Mouse (Mus musculus): ENCODE data around the gene Ccdc33.
A peak's percentile ranks its signal among the peaks of the same experiment; 100 is the strongest.

The Ccdc33 gene

DNA sequence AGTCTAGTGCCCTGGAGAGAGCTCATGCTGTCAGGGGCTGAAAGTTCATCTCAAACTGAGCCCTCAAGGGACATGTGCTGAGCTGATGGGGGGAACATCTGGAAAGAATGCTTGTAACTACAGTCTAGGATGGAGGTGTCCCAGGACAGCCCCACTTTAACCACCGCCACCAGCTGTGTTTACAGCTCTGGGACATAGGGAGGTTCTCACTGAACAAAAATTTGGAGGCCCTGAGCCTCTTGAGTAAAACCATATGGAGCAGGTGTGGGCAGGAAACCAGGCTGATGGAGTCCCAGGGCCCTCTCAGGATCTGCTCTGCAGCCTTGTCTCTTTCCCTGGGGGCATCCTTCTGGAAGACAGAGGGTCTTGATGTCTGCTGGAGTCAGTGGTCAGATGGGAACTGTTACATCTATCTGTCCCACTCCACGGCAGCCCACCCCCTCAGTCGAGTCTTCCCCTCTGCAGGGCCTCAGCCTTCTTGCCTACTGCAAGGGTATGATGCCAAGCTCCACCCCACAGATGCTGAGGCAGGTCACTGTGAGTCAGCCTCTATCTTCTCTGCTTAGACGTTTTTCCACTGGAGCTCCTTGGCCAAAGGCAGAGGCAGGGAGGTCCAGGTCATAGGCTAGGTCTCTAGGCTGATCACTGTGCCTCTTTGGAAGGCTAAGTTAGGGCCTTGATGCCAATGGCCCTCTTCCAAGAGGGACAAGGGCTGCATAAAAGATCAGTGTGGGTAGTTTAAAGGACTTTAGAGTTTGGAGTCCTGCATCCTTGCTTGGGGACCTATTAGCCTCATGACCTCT is 26.8 kb downstream of the Ccdc33 start:
- DNase-seq (ENCODE audit: low spot score) = no peak

- DNase-seq (ENCODE audit: low spot score) = no peak
Measured at GRCm38 (mm10) chr9:58087277-58087998, 31.2 kb downstream of the Ccdc33 start.

DNA sequence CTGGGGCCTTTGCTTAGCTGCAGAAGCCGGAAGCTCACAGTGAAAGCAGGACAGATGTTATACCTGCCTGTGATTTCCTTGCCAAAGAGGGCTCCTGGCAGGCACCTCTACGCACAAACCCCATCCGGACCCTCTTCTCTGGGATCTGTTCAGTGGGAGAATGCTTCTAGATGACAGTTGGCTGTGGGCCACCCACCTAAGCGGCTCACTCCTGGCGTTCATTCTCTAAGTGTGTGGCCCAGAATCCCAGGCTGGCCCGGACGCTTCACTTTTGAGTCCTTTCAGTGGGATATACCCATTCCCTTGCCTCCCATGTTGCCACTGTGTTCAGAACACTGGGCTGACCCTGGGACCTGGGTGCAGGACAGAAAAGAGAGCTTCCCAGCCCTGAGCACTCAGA is 31.8 kb downstream of the Ccdc33 start:
- no peak for DNase-seq (ENCODE audit: low spot score)

DNA sequence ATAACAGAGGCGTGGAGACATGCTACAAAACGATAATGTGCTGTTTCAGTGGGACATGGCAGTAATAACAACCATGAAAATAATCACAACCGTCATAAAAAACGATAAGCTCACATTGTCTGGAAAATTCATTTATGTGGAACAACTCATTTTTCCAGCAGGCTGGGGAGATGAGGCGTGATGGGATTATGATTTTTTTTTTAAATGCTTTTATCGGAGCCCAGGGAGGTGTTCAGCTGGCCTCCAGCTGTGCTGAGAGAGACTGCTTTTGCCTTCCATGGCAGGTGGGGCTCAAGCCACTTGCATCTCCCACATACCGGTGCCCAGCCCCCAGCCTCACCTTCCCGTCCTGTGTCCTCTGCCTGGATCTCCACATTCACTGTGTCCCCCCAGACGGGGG is 32.4 kb downstream of the Ccdc33 start:
- no peak for DNase-seq (ENCODE audit: low spot score)

- DNase-seq (ENCODE audit: low spot score) = no peak
Measured at GRCm38 (mm10) chr9:58085074-58085473, 33.5 kb downstream of the Ccdc33 start.

- no peak for DNase-seq (ENCODE audit: low spot score)
Measured at GRCm38 (mm10) chr9:58084586-58084985, 34.0 kb downstream of the Ccdc33 start.

GRCm38 (mm10) chr9:58074561-58074960 is 44.1 kb downstream of the Ccdc33 start:
- no peak for DNase-seq (ENCODE audit: low spot score)

- DNase-seq (ENCODE audit: low spot score) = no peak
Measured at GRCm38 (mm10) chr9:58067546-58067945, 51.1 kb downstream of the Ccdc33 start.

DNA sequence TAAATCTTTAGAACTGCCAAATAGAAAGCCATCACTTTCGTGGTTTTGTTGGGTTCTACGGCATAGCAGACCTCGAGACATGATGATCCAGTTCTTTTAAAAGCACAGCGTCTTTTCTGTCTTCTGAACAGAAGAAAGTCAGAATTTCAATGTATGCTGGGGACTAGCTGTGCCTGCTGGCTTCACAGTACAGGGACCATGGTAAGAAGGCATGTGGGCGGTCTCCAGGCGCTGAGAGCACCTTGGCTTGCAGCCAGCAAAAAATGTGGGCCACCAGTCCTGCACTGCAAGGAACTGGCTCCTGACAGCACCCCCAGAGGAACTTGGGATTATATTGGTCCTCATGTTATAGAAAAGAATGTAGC is 51.9 kb downstream of the Ccdc33 start:
- no peak for DNase-seq (ENCODE audit: low spot score)

DNA sequence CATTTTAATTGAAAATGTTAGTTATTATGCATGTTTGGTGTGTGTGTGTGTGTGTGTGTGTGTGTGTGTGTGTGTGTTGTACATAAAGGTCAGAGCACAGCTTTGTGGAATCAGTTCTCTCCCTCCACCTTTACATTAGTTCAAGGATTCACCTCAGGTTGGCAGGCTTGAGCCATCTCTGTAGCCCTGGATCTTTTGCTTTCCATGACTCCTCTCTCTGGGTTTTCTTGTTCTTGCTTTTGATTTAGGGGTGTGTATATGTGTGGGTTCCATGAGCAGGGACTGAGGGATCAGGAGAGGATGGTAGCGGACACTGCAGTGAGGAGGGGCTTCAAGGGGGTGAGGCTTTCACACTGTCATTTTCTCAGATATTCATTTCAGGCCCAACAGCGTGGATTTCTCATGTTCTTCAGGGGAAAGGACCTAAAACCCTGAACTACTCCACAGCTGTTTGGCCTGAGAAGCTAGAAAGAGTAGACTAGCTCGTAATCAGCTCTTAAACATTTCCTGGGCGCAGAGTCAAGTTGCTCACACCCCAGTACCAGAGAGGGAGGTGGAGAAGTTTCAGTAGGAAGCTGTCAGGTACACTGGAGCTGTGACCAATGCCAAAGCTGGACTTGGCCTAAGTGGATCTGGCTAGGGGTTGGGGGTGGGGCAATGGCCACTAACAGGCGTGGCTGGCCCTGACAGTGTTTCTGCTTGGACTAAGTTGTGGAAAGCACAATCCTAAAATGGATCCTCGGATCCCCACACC is 52.5 kb downstream of the Ccdc33 start:
- no peak for DNase-seq (ENCODE audit: low spot score)

GRCm38 (mm10) chr9:58065532-58065931 is 53.1 kb downstream of the Ccdc33 start:
- no peak for DNase-seq (ENCODE audit: low spot score)

- no peak for DNase-seq (ENCODE audit: low spot score)
Measured at GRCm38 (mm10) chr9:58063531-58063930, 55.1 kb downstream of the Ccdc33 start, which contains the start of gene Stra6. TSS of gene Stra6 (plus strand) at chr9:58063788.

GRCm38 (mm10) chr9:58060677-58061667 is 57.7 kb downstream of the Ccdc33 start:
- peak; percentile 83 for DNase-seq (ENCODE audit: low spot score)

GRCm38 (mm10) chr9:58059920-58060319 is 58.7 kb downstream of the Ccdc33 start:
- DNase-seq (ENCODE audit: low spot score) = no peak

DNA sequence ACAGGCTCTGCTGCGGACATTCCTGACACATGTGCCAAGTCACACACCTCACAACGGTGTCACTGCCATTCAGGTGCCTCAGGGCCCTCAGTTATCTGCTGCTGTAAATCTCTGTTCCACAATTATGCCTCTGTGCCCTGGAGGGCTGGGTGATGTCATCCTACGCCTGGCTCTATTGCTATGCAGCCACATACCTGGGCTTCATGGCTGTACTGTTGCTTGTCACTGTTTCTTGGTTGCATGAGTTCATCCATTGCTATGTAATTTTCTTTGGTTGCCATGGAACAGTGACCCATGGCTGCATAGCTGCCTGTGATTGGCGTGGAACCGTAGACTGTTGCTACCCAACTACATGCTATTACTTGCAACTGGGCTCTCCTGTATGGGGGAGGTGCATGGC is 63.0 kb downstream of the Ccdc33 start:
- no peak for DNase-seq (ENCODE audit: low spot score)

DNA sequence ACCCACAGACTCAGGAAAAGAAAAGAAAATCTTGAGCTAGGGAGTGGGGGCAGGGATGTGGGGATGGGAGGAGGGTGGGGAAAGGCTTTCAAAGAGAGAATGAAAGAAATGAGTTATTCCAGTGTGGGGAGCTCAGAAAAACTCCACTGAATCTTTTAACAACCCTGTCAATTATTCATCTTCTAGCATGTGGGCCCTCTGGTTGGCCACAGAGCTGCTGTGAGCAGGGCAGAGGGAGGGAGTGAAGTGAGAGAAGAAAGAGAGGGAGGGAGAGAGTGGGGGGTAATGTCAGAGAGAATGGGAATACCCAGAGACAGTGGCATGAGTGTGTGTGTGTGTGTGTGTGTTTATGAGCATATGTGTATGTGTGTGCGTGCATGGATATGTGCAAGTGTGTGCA is 64.6 kb downstream of the Ccdc33 start:
- DNase-seq (ENCODE audit: low spot score) = no peak

DNA sequence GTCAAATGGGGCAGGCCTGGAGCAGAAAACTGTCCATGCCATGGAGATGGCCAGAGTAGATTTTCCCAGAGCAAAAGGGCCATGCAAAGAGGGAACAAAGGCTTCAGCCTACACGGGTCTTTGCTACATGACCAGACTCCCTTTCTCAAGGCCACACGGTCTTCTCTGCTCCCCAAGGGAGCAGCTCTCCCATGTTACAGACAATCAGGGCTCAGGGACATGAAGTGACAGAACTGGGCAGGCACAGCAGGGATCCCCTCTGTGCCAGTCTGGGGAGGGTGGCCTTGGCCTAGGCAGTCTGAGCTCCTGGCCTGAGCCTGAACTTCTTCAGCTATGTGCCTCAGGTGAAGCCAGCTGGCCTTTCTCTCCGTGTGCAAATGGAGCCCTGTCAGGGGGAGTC is 65.1 kb downstream of the Ccdc33 start:
- no peak for DNase-seq (ENCODE audit: low spot score)

DNA sequence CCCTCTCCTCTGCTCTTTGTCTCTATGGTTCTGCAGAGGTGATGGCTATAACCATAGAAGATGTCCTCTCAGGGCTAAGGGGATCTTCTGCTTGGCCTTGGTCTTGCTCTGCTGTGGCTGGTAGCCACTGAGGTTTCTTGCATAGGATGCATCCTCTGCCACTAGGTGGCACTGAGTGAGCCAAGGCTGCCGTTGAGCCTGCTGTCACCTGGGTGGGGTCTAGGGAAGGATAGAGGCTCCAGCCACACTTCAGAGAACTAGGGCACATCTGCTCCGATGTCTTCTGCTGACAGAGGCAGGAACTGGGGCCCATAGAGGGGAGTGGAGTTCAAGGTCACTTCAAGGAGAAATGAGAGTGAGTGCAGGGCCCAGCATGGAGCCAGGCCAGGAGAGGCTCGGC is 65.5 kb downstream of the Ccdc33 start:
- peak; percentile 77 for DNase-seq (ENCODE audit: low spot score)

GRCm38 (mm10) chr9:58051937-58052336 is 66.7 kb downstream of the Ccdc33 start:
- peak; percentile 42 for DNase-seq (ENCODE audit: low spot score)

GRCm38 (mm10) chr9:58049861-58050260 is 68.8 kb downstream of the Ccdc33 start:
- DNase-seq (ENCODE audit: low spot score) = no peak

DNA sequence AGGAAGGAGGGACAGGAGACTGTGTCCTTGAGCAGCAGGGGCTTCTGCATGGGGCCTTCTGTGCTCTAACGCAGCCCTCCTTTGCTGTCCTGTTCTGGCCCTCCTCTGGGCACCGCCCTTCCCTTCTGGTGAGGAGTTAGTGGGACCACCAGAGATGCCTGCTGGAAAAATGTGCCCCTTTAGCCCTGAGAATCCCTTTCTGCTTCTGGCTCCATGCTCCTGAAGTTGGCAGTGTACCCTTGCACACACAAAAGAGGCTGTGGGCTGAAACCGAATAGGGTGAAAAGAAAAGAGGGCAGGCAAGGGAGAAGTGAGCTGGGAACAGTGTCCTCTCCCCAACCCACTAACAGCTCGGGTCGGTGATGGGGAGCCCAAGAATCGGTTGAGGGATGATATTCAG is 69.4 kb downstream of the Ccdc33 start:
- no peak for DNase-seq (ENCODE audit: low spot score)

DNA sequence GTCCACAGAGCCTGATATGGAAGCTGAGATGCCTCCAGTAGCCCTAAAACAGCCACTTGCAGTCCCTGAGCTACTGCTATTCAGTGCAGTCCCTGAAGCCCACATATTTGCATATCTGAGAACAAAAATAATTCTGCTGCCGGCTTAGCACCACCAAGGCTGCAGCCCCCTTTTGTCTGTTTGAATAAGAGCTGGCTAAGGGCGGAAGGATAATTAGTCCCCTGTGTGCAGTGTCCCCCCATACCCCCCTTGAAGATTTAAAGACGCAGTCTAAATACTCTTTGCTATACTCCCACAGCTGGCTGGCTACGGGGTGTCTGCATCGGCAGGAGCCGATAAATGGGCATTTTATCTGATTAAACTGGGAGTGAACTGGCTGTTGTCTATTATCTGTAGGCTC is 70.0 kb downstream of the Ccdc33 start:
- peak; percentile 47 for DNase-seq (ENCODE audit: low spot score)
